1 mouse cellular context compared by ENCODE assay signal in genomic region chr7:24369731-24370541, GRCm38 (mm10).
TF ChIP-seq lines count a peak whose summit lies in the region.

Kcnn4 (plus strand) TSS chr7:24370263.

TF ChIP-seq in CH12.LX, 34 proteins besides CTCF, POLR2A, EP300 and RAD21 (continued from another document):
- no peak for TF ChIP-seq ZC3H11A (IDR thresholded peaks at IDR 0.05; ENCODE audit: low read depth, low read length)
